Mouse (Mus musculus) MEL-GATA-1-ER (cell line): ENCODE data around the gene Ddx59.

Experiments used
- DNase-seq: peaks from one replicate; pipeline ENCODE4 v3.0.0-alpha.2; 2012; ENCODE audit warnings: low read depth; ENCODE audit errors: extremely low read depth

Ddx59 gene

DNA sequence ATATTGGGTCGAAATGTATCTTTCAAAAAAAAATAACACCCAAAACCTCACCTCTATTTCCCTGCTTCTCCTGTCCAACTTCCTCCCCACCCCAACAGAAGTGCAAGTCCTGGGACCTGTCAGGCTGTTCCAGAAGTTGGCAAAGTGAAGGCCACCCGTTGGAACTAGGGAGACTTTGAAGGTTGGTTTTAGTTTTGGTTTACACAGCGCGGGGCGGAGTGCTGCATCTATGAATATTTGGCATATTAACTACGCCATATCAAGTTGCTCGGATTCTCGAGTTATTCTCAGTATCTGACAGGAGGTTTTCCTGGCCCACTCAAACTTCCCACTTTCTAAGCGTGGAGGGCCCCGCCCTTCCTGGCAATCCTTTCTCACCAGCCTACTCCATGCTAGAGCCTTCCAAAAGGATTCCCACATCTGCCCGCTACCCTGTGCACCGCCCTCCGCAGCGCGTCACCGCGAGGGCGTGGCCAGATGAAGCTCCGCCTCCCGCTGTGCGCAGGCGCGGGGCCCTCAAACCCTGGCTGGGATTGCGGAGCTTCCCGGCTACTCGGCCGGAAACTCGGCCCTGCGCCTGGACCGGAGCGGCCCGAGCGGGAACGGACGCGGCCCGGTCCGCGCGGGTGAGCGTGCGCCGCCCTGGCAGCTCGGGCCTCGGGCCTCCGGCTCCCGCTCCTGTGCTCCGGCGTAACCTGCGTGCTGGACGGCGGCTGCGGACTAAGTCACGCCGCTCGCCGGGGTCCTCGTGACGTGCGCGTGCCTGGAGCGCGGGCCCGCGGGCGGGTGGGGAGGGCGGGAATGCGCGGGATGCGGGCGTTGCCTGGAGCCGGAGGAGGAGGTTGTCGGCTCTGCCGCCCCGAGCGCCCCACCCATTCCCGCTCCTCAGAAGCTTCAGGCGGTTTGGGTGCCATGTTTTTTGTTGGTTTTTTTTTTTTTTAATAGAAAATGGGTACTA lies at the start of gene Ddx59:
Ddx59 (plus strand) TSS at position 474 of the 958 bp plus-strand sequence.
- peak; percentile 59 for DNase-seq

DNA sequence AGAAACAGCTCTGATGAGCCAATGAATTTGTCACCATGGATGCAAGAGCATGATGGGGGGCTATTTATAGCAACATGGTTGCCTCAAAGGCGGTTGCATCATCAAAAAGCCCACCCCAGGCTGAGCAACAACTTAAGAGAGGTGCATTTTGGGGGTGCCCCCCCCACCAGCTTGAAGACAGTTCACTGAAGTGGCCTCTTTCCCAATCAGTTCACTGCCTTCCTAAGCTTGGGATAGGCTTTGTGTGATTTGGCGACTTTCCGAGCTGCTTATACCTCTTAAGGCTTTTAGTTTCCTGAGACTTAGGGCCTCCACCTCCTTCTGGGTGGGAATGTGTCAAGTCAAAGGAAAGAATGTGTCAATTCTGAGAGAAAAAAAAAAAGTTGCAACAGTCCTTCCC lies 49.1 kb upstream of the Ddx59 start:
- no peak for DNase-seq

DNA sequence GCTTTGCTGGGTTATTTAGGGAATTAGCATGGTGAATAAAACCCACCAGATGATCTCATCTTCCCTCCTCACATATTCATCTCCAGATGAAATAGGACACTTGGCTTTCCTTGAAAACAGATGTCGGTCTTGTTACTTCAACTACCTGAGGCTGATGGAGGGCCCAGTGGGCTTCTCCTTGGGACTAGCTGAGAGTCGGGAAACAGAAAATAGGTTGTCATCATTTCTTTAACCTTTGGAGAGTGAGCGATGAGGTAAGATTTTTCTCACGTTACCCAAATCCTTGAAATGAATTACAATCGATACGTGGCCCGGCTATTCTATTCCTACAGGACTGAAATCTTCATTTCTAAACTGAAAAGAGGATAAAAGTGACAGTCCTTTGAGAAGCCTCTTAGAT lies 35.8 kb upstream of the Ddx59 start:
- no peak for DNase-seq

DNA sequence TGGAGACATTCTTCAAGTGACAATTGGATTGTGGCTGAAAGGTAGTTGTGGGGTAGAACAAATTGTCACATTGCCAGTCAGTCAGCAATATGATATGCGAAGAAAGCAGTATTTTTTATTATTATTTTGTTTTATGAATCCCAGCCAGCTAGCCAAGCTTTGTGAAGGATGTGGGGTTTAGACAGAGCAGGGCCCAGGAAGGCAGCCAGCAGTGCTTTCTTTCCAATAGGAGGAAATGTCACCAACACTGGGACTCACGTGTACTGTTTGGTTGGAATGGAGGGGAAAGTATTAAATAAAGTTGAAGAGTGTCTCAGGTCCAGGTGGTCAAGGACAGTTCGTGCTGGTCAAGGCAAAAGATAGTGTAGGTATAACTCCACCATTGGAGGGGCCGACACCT lies 34.9 kb upstream of the Ddx59 start:
- no peak for DNase-seq

DNA sequence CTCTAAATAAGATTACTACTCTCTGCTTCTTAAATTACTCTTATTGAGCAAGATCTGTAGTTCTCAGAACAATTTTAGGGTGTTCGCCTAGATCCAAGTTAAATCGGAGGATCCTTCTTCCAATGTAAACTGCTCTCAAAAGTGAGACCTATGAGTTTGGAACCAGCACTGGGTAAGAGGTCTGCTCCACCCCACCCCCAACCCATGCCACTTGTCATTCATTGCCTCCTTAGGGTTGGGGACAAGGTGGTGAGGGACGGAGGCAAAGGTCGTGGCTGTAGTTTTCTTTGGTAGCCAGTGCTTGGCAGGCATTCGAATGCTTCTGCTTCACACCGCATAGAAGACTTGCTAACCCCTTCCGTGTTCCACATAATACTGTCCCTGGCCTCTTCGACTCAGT lies 34.5 kb upstream of the Ddx59 start:
- no peak for DNase-seq

DNA sequence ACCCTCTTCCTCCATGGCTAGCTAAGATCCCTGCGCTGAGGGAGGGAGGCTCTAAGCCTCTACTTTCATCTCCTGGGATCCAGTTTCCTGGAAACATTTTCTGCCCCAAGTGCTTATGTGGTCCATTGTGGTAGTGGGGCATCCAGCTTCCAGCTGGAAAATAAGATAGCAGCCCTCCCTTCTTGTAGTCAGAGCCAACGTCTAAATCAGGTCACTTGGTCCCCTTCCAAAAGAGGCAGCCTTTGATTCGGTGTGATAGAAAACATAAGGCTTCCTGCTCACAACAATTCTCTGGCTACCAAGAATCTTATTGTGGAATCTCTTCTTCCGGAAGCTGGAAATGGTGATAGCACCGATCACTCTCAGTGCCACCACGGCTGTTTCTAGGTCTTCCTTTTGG lies 33.9 kb upstream of the Ddx59 start:
- no peak for DNase-seq

DNA sequence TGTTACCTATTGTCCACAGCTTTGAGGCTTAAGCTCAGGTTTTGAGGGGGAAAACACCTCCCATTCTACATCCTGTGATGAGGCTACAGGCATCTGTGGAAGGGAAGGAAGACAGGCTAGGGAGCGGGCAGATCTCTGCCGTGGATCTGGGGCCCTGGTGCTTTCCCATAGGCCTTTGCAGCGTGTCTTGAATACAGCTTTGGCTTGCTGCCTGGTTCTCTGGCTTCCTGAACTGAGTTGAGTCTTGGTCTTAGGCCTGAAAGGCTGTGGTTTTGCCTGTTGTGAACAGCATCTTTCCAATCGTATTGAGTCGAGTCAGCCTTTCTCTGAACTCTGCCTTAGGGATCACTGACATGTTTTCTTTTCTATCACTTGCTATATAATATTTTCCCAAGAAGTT lies 33.5 kb upstream of the Ddx59 start:
- no peak for DNase-seq

DNA sequence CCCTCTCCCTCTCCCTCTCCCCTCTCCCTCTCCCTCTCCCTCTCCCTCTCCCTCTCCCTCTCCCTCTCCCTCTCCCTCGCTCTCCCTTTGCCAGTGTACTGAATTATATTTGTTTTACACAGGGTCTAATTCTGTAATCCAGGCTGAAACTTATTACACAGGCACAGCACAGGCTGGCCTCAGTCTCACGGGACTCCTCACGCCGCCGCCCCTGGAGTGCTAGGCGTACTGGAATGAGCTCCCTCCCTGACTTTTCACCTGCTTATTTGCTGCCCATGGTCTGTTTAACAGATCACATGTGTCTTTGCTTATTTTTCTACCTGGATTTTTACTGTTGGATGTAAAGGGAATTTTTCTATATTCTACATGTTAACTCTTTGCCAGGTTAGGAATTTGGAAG lies 28.2 kb upstream of the Ddx59 start:
- DNase-seq = no peak

DNA sequence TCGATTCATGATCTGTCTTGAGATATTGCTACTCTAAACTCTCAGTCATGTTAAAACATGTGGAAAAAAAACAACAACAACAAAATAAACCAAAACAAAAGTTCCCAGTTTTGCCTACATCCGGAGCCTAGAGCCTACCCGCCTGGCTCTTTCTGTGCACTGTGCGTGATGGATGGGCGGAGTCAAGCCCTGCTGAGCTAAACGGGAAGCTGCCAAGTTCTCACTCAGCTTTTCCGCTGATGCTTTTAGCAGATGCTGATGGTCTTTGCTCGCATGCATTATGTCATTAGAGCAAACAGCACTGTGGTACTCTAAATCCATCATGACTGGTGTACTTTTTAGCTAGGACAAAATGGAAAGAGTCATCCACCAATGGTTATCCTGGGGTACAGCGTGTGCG lies 20.6 kb upstream of the Ddx59 start:
- peak; percentile 44 for DNase-seq

DNA sequence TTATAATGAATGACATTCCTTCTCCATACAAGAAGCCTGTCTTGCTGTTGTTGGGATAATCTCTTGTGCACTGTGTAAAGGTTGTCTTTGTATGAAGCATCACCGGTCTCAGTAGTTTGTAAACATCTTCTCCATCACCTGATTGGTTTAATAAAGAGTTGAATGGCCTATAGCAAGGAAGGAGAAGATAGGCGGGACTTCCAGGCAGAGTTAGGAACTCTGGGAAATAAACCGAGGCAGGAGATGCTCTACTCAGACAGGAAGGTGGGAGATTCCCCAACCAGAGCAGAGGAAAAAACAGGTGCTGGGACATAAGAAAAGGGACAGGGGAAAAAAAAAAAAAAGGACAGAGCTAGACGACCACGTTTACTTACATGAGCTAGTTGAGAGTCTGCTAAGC lies 20.0 kb upstream of the Ddx59 start:
- peak; percentile 35 for DNase-seq

DNA sequence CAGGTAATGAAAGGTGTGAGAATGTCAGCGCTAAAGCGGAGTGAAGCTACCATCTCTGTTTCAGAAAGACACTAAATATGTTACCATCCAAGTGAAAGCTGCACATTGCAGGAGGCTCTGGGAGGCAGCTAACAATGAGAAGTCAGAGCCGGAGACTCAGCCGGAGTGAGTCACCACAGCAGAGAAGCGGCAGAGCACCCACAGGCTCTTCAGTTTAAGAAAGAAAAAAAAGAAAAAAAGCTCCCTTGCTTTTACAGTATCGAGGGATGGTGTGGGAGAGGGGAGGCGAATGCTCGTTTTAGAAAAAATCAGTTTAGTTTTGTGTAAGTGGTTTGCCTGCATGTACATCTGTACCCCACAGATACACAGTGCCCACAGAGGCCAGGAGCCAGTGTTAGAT lies 13.8 kb upstream of the Ddx59 start:
- DNase-seq = no peak

DNA sequence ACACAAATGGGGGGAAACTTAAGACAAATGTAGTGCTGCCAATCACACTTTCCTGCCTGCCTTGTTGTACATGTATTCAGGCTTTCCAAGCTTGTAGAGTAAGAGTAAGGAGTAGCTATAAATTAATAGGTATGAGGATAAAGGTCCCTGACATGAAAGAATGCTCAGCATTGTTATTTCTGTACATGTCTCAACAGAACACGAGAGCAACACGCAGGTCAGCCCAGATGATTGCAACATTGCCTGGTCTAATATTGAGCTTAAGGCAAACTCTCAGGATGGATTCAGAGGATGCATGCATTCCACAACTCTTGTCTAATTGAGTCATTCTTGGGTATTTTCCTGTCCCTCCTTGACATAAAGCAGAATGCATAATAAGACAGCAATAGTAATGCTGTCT lies 5.4 kb upstream of the Ddx59 start:
- DNase-seq = no peak

DNA sequence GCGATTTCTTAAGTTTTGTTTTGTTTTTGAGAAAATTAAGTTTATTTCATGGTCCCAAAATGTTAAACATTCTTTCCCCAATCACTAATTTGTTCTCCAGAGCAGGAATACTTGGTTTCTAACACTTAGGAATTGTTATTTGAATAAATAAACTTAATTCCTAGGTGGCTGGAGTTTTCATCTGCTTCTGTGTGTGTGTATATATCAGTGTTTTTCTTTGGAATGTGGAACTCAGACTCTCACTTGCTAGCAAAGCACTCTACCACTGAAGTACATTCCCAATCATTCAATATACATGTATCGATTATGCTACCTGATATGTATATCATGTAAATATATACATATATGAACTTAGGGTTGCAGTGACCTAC lies 670 bp downstream of the Ddx59 start:
- DNase-seq = no peak

DNA sequence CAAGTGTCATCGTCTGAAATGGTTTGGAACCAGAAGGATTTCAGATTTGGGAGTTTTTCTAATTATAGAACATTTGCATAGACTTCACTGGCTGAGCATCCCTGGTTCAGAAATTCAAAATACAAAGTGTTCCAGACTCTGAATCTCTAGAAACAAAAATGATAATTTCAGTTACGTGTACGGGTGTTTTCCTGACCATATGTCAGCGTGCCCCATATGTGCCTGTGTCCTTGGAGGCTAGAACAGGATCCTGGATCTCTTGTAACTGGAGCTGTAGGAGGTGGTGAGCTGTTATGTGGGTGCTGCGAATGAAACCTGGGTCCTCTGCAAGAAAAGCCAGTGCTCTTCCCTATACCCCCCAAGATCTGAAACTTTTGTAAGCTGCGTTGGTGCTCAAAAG lies 3.3 kb downstream of the Ddx59 start:
- DNase-seq = no peak

DNA sequence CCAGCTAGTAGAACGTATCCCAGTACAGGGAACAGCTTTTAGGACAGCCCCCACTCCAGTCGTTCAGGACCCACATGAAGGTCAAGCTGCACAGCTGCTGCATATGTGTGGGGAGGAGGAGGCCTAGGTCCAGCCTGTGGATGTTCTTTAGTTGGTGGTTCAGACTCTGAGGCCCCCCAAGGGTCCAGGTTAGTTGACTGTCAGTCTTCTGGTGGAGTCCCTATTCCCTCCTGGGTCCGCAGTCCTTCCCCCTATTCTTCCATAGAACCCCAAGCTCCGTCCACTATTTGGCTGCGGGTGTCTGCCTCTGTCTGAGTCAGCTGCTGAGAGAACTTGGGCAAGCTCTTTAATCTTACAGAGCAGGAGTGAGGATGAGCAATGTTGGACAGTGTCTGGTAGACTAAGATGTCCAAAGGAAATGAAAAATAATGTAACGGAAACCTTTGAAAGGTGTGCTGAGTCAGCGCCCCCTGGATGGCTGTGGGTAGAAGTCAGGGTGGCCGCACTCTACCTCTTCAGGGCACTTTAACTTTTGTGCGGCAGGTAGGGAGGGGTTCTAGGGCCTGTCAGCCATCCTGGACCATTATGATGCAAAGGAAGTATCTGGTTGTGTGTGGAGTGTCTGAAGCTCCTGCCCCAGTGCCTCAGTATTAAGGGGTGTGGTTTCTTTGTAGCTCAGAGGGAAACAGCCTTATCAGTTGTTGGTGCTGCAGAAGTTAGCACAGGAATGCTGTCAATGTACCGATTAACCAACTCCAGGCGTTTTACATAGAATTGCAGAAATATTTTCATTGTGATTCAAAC lies 12.3 kb downstream of the Ddx59 start:
- peak; percentile 69 for DNase-seq

DNA sequence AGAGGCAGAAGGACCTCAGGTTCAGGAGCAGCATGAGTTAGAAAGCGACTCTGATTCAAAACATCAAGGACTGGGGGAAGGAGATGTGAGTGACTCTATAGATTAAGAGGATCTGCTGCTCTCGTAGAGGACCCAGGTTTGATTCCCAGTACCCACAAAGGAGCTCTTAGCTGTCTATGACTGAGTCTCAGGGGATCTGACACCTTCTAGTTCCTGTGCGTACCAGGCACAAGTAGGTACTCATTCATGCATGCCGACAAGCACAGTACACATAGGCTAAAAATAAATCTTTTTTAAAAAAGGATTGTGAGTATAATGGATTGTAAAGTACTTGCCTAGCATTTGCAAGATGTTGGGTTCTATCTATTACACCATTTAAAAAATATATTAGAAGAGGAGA lies 13.9 kb downstream of the Ddx59 start:
- no peak for DNase-seq

DNA sequence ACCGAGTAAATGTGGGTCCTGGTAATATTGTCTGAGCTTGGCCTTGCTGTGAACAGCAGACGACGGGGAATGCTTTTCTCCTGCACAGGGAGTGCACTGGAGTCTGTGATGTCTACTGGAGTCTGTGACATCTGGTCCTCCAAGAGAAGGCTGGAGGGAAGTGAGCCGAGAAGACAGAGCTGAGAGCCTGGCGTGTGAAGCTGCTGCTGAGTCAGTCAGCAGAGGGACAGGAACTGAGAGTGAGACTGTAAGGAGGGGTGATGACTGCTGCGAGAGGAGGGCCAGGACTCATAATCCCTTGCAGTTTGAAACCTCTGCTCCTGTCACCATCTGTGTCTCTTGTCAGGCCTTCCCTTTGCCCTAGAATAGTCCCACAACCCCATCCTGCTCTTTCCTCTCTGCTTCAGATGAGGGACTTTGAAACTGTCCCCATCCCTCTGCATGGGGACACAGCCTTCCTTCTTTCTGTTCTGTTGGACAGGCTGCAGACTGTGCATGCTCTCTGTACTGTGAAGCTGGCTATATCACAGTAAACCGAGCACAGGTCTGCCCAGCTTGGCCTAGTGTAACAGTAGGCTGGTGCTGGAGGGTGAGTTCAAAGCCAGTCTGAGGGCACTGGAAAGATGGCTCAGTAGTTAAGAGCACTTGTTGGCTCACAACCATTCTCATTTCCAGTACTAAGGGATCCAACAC lies 15.2 kb downstream of the Ddx59 start:
- no peak for DNase-seq

DNA sequence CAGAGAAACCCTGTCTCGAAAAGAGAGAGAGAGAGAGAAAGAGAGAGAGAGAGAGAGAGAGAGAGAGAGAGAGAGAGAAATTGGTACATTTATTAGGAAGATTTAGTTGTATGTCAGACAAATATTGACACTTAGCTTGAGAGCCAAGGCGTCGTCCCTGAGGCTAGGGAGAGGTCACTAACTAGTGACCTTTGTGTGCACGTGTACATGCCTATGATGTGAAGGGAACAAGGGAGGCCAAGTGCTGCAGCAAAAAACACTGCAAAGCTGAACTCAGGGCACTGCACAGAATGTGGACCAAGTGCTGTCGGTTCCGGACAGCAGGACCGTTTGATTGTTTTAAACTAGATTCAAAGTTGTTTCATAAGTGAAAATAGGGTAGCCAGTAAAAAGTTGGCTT lies 25.7 kb downstream of the Ddx59 start:
- no peak for DNase-seq

DNA sequence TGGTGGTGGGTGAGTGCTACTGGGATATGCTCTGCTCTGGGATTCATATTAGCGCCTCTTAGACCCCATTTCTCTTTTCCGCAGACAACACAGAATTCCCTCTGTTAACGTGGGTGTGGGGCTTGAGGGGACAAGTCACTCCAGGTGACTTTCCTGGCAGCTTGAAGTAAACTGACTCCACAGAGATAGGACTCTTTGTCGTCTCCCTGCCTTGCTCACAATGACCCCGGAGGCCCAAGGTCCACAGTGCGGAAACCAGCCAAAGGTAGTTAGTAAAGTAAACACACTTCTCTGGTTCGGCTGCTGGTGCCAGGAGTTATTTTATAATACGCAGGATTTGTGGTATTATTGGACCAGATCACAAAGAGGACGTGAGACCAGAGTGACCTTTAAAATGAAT lies 27.7 kb downstream of the Ddx59 start:
- DNase-seq = no peak

DNA sequence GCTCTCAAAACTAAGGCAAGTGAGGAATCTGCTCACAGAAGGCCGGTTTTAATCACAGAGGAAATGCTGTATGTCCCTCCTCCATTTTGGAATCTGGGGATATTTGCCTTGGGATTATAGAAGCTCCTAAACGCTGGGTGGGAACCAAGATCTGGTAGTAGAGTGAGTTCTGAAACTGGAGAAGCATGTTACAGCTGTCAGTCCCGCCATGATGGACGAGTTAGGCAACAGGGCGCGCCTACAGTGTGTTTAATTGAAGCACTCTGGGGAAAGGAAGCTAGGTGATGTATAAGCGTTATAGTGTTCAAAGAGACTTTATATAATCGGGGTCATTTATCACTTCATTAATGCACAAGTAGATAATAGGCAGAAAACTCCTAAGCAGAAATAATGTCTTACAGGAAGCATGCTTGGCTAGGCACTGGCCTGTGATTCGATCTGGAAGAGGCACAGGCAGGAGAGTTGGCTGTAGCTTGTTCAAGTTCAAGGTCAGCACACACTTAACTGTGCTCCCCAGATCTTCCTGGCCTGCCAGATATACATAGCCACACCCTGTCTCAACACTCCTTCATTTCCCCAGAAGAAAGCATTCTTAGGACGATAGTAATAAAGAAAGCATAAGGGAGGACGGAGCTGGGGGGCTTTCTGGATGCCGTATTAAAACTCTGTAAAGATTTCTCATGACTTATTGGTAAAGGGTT lies 29.6 kb downstream of the Ddx59 start:
- DNase-seq = no peak

DNA sequence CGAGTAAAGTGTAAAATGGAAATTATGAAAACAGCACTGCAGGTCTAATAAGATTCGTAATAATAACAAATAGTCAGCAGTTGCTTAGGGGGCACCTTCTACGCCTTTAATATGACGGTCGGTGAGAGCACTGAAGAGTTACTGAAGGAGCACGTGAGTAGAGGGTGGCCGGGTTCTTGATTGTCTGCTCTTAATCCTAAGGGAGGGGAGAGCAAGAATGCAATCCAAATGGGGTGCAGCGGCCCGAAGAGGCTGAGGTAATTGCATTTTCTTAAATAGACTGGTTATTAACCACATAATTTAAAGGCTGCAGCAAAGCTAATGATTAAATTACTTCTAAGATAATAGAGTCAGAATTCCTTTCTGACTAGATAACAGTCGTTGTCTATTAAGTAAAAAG lies 31.9 kb downstream of the Ddx59 start:
- DNase-seq = no peak
